Comparison of ENCODE assay signal across 30 mouse cellular contexts in genomic region chr1:78409396-78409795, GRCm38 (mm10).
"Had no signal": no experiment of that assay in that cellular context is flagged by ENCODE, and none has a peak within 500 bp of the region (broad histone marks: within the 10 kb centered on the region; RNA-seq: fewer than 3 reads in every experiment).

No protein-coding gene starts in this region.

- H3K9me3 ChIP-seq: heart, embryonic 12.5 days; heart, embryonic 13.5 days; heart, embryonic 15.5 days; hindbrain, embryonic 10.5 days; hindbrain, embryonic 12.5 days; hindbrain, embryonic 13.5 days; hindbrain, embryonic 15.5 days; intestine, embryonic 15.5 days; kidney, embryonic 15.5 days had no signal

- H3K36me3 ChIP-seq: heart, embryonic 12.5 days; heart, embryonic 15.5 days; hindbrain, embryonic 10.5 days; hindbrain, embryonic 12.5 days; hindbrain, embryonic 15.5 days; kidney, embryonic 15.5 days had no signal

- H3K9ac ChIP-seq: heart, embryonic 12.5 days; heart, embryonic 13.5 days; heart, embryonic 15.5 days; hindbrain, embryonic 12.5 days; hindbrain, embryonic 13.5 days; hindbrain, embryonic 14.5 days; hindbrain, embryonic 15.5 days; intestine, embryonic 15.5 days; kidney, embryonic 15.5 days had no signal

- H3K4me1 ChIP-seq: heart, embryonic 12.5 days; heart, embryonic 13.5 days; heart, embryonic 15.5 days; hindbrain, embryonic 12.5 days; hindbrain, embryonic 13.5 days; hindbrain, embryonic 15.5 days; intestine, embryonic 15.5 days had no signal

- DNase-seq: heart, postnatal 10 days; heart, postnatal 14 days; heart, postnatal 36 days; heart, postnatal 4 days; kidney, adult 11 months; kidney, adult 18-20 months; kidney, adult 2 months; kidney, adult 8-10 months; kidney, adult 9 months; kidney, postnatal 10 days; kidney, postnatal 14 days; kidney, postnatal 25 days; kidney, postnatal 36 days; kidney, postnatal 4 days; layer of hippocampus, adult 9-11 months; layer of hippocampus, postnatal 36 days had no signal

- H3K27me3 ChIP-seq: heart, embryonic 13.5 days; heart, embryonic 15.5 days; hindbrain, embryonic 12.5 days; hindbrain, embryonic 13.5 days; intestine, embryonic 15.5 days; kidney, embryonic 15.5 days had no signal

- H3K4me3 ChIP-seq: heart, embryonic 12.5 days; heart, embryonic 13.5 days; heart, embryonic 15.5 days; hindbrain, embryonic 10.5 days; hindbrain, embryonic 12.5 days; hindbrain, embryonic 13.5 days; hindbrain, embryonic 15.5 days; intestine, embryonic 15.5 days; kidney, embryonic 15.5 days; layer of hippocampus, adult 2 months; left cerebral cortex, adult 2 months had no signal

- H3K27ac ChIP-seq: heart, embryonic 13.5 days; heart, embryonic 15.5 days; hindbrain, embryonic 10.5 days; hindbrain, embryonic 12.5 days; hindbrain, embryonic 13.5 days; hindbrain, embryonic 14.5 days; hindbrain, embryonic 15.5 days; hindbrain, postnatal 0 days; intestine, embryonic 15.5 days; kidney, embryonic 15.5 days; kidney, postnatal 0 days; layer of hippocampus, adult 2 months; left cerebral cortex, adult 2 months had no signal
